Mouse (Mus musculus) spleen, adult 12 weeks (tissue): ENCODE results near the gene Tmx4.
"Not testable (repeated sequence)": the region's sequence is repeated elsewhere in the genome, so short reads cannot be mapped to it uniquely, and the experiment has no call there.

Experiments used
- DNase-seq: peaks from one replicate; pipeline ENCODE4 v3.0.0; 2022; ENCODE audit warnings: low spot score

The Tmx4 gene

GRCm38 (mm10) chr2:134643514-134644300 is at the start of gene Tmx4:
TSS of gene Tmx4 (minus strand) at chr2:134644145.
- peak; percentile 96 for DNase-seq

- DNase-seq, result no peak
Observed at GRCm38 (mm10) chr2:134692125-134692524, 48.2 kb upstream of the Tmx4 start.

GRCm38 (mm10) chr2:134691055-134691454 is 47.1 kb upstream of the Tmx4 start:
- DNase-seq, result no peak

- DNase-seq, result no peak
Observed at GRCm38 (mm10) chr2:134682326-134682725, 38.4 kb upstream of the Tmx4 start.

GRCm38 (mm10) chr2:134681271-134681961 is 37.5 kb upstream of the Tmx4 start:
- DNase-seq, result no peak

GRCm38 (mm10) chr2:134679567-134679966 is 35.6 kb upstream of the Tmx4 start:
- DNase-seq, result no peak

- DNase-seq, result no peak
Observed at GRCm38 (mm10) chr2:134675465-134675864, 31.5 kb upstream of the Tmx4 start.

GRCm38 (mm10) chr2:134673604-134674003 is 29.7 kb upstream of the Tmx4 start:
- DNase-seq, result peak; percentile 40

GRCm38 (mm10) chr2:134656477-134656876 is 12.5 kb upstream of the Tmx4 start:
- no peak for DNase-seq

- DNase-seq, result no peak
Observed at GRCm38 (mm10) chr2:134654668-134655067, 10.7 kb upstream of the Tmx4 start.

GRCm38 (mm10) chr2:134652759-134653158 is 8.8 kb upstream of the Tmx4 start:
- no peak for DNase-seq

GRCm38 (mm10) chr2:134648999-134649398 is 5.1 kb upstream of the Tmx4 start:
- no peak for DNase-seq

- DNase-seq, result no peak
Observed at GRCm38 (mm10) chr2:134645752-134646151, 1.8 kb upstream of the Tmx4 start.

- DNase-seq, result no peak
Observed at GRCm38 (mm10) chr2:134645166-134645565, 1.2 kb upstream of the Tmx4 start.

GRCm38 (mm10) chr2:134644301-134644912 is 462 bp upstream of the Tmx4 start:
- no peak for DNase-seq

- no peak for DNase-seq
Observed at GRCm38 (mm10) chr2:134642377-134642776, 1.6 kb downstream of the Tmx4 start.

GRCm38 (mm10) chr2:134641372-134641771 is 2.6 kb downstream of the Tmx4 start:
- no peak for DNase-seq

- no peak for DNase-seq
Observed at GRCm38 (mm10) chr2:134640398-134640797, 3.5 kb downstream of the Tmx4 start.

GRCm38 (mm10) chr2:134628541-134628940 is 15.4 kb downstream of the Tmx4 start:
- not testable (repeated sequence) for DNase-seq

GRCm38 (mm10) chr2:134604935-134605334 is 39.0 kb downstream of the Tmx4 start:
- DNase-seq, result no peak

GRCm38 (mm10) chr2:134591081-134591694 is 52.8 kb downstream of the Tmx4 start:
- DNase-seq, result no peak

GRCm38 (mm10) chr2:134585243-134585642 is 58.7 kb downstream of the Tmx4 start:
- DNase-seq, result no peak

GRCm38 (mm10) chr2:134559422-134559821 is 84.5 kb downstream of the Tmx4 start:
- no peak for DNase-seq
